Mouse (Mus musculus) limb, embryonic 12.5 days (tissue): ENCODE data around the gene Slmap. TPM values are rescaled to one million over a fixed set of nuclear protein-coding genes. Genes with fewer than 3 reads are reported as not detected.

Source experiments
- ATAC-seq: fragments of 200-750 bp; cut with Nextera tagmentation; 2 replicates; pipeline ENCODE4 v1.8.0; 2017; ENCODE audit warnings: low read depth, moderate TSS enrichment; ENCODE audit not compliant: insufficient number of reproducible peaks, insufficient read depth, low FRiP score, low TSS enrichment
- H3K27ac ChIP-seq: fragments of 300-500 bp; sonication (generic); 2 replicates; pipeline ENCODE4 v1.5.1; 2016; ENCODE audit warnings: mild to moderate bottlenecking, moderate library complexity
- H3K27me3 ChIP-seq: fragments of 300-500 bp; sonication (generic); 2 replicates; pipeline ENCODE4 v1.6.1; 2016; ENCODE audit warnings: mild to moderate bottlenecking, moderate library complexity
- H3K36me3 ChIP-seq: fragments of 300-500 bp; sonication (generic); 2 replicates; pipeline ENCODE4 v1.6.1; 2016; ENCODE audit warnings: mild to moderate bottlenecking, moderate library complexity
- H3K4me1 ChIP-seq: fragments of 300-500 bp; sonication (generic); replicated peaks from 2 replicates; pipeline ENCODE4 v1.6.1; 2016
- H3K4me2 ChIP-seq: fragments of 300-500 bp; sonication (generic); 2 replicates; pipeline ENCODE4 v1.6.1; 2016; ENCODE audit warnings: mild to moderate bottlenecking, moderate library complexity
- H3K4me3 ChIP-seq: fragments of 300-500 bp; sonication (generic); replicated peaks from 2 replicates; pipeline ENCODE4 v1.5.1; 2016; ENCODE audit warnings: mild to moderate bottlenecking
- H3K9ac ChIP-seq: fragments of 300-500 bp; sonication (generic); replicated peaks from 2 replicates; pipeline ENCODE4 v1.6.1; 2016; ENCODE audit warnings: mild to moderate bottlenecking, moderate library complexity
- H3K9me3 ChIP-seq: fragments of 300-500 bp; sonication (generic); 2 replicates; pipeline ENCODE4 v1.6.1; 2016; ENCODE audit warnings: mild to moderate bottlenecking, moderate library complexity
- WGBS: fragments of 180-500 bp; shearing (Covaris S2); methylation state at CpG from one replicate; pipeline ENCODE4 v1.1.7; 2016; 5-methylcytosine and 5-hydroxymethylcytosine counted together
- polyA plus RNA-seq: library from polyadenylated mRNA; unstranded; fragments of >200 nt; fragmentation: Nextera tagmentation; extraction: Ambion mirVana; gene quantifications from 2 replicates; pipeline ENCODE4 v1.2.1, GENCODE M21; 2016

The Slmap gene
- polyA plus RNA-seq, 1 experiment from 2014 or later = 23.5 TPM

DNA sequence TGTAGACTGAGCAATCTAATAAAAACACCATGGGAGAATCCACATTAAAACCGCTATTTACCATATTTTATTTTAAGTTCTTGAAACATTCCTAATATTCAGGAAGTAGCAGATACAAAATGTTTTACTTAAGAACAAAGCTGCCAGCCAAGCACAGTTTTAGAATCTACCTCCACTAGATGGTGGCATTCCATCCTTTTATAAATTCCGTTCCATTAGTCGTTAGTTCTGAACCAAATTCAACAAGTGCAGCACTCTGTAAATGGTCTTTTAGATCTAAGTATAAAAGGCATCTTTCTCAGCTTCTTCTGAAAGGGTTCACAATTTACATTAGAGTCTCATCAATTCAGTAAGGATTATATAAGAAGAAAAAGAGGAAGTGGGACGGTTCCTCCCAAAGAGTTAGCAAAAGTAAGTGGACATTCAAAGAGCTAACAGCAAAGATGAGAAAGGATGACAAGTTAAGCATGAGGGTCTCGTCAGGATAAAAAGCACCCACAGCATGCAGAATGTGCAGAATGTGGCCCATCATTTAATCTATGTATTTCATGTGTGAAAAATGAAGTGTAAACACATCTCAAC is 68.1 kb downstream of the Slmap start:
- ATAC-seq = no peak
- 83% methylated on average over 5 of the region's 5 CpGs for WGBS
- no peak overlapping the region for H3K27ac ChIP-seq
- H3K9me3 ChIP-seq = no peaks in the 10 kb centered on the region
- H3K4me1 ChIP-seq = no peaks in the 10 kb centered on the region
- H3K36me3 ChIP-seq = peaks cover 17% of the 10 kb centered on the region
- no peak overlapping the region for H3K4me3 ChIP-seq
- no peak overlapping the region for H3K9ac ChIP-seq
- no peak overlapping the region for H3K4me2 ChIP-seq
- no peaks in the 10 kb centered on the region for H3K27me3 ChIP-seq

DNA sequence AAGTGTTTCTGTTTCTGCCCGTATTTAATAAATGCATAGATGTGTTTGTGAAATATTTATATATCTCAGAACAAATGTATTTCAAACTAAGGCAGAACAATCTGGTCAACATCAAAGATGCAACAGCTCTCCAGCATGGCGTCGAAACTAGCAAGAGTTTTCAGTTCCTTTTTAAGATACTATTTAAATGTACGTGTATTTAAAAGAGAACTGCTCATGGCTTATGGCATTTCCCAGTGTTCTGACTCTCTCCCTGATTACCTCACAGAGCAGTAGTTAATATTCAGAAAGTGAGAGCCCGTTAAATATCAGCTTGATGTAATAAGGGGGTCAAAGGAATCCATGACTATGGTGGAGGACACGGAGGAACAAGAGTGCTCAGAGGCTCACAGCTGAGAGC is 68.8 kb downstream of the Slmap start:
- no peak overlapping the region for H3K4me2 ChIP-seq
- WGBS = 81% methylated on average over 6 of the region's 6 CpGs
- no peaks in the 10 kb centered on the region for H3K27me3 ChIP-seq
- H3K27ac ChIP-seq = no peak overlapping the region
- H3K36me3 ChIP-seq = peaks cover 24% of the 10 kb centered on the region
- H3K4me1 ChIP-seq = no peaks in the 10 kb centered on the region
- ATAC-seq = no peak
- no peak overlapping the region for H3K9ac ChIP-seq
- no peaks in the 10 kb centered on the region for H3K9me3 ChIP-seq
- H3K4me3 ChIP-seq = no peak overlapping the region

DNA sequence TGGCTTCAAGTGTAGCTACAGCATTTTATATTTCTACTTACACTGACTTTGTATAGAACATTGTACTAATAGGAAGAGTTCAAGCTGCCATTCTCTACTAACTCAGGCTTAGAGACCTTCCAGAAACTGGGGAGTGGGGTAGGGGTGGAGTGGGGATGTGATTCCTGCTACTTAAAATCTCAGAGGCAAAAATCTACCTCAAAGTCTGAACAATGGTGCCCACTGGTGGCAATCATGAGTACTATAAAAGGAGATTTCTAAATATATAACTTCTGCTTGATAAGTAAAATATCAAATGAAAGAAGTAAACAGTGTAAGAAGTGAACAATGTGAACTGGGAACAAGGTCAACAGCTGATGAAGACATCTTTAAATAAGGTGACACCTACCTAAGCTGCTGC is 75.2 kb downstream of the Slmap start:
- H3K4me2 ChIP-seq = no peak overlapping the region
- no peaks in the 10 kb centered on the region for H3K4me1 ChIP-seq
- H3K27me3 ChIP-seq = no peaks in the 10 kb centered on the region
- no peak overlapping the region for H3K4me3 ChIP-seq
- ATAC-seq = no peak
- peaks cover 46% of the 10 kb centered on the region for H3K36me3 ChIP-seq
- H3K9me3 ChIP-seq = no peaks in the 10 kb centered on the region
- no peak overlapping the region for H3K9ac ChIP-seq
- no peak overlapping the region for H3K27ac ChIP-seq

DNA sequence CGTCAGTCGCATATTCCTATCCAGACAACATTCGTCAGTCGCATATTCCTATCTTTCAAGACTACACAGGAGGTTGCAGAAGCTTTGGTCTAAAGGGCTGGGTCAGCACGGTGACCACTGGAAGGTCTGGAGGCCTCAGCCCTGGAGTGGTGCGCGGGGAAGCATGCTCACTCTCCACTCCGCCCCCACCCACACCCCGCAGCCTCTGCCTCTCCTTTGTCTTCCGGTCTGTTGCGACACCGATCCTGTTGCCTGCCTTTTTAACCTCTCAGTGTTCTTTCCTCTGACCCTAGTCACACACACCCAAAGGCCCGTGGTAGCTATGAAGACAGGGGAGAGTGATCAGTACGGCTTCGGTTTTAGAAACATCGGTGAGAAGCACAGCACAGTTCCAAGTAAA is 79.9 kb downstream of the Slmap start:
- Histone ChIP-seq H3K27ac (no peak overlapping the region), H3K36me3 (peaks cover 24% of the 10 kb centered on the region), H3K9ac (no peak overlapping the region), H3K27me3 (no peaks in the 10 kb centered on the region), H3K9me3 (no peaks in the 10 kb centered on the region), H3K4me3 (no peak overlapping the region), H3K4me2 (no peak overlapping the region), H3K4me1 (no peaks in the 10 kb centered on the region; the same call in 1 of the 2 replicates)
- no peak for ATAC-seq
- WGBS = 84% methylated on average over 16 of the region's 16 CpGs

DNA sequence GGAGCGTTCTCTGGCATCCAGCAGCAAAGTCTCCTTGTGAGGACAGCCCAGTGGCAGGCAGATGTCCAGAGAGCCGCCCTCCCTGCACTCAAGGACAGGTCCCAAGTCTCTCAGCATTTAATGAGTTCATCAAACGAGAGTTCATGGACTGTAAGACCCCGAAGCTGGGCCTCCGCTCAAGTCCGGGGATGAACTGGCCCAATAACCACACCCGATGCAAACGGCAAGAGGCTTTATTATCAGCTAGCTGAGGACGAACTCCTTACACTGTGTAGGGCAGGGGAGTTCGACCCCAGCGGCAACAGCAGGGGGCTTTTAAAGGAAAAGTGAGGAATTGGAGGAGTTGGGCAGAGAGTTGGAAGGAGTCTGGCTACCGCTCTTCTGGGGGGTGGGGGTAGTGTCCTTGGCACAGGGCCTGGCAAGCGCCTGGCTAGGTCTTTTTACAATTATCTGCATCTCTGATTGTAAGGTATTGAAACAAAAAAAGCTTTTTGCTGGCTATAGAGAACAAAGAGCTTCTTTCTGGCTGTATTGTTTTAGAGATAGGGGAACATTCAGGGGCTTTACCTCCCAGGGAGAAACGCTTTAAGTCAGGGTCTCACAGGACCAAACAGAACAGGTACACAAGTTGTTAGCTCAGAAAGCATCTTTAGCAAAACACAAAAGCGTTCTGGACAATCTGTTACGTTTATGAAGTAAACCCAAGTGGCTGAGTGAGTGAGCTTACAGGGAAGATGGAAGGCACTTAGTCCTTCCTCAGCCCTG is 84.5 kb downstream of the Slmap start:
- Histone ChIP-seq H3K9ac (no peak overlapping the region), H3K27me3 (no peaks in the 10 kb centered on the region), H3K9me3 (no peaks in the 10 kb centered on the region), H3K36me3 (peaks cover 12% of the 10 kb centered on the region), H3K4me3 (no peak overlapping the region), H3K4me2 (no peak overlapping the region), H3K27ac (no peak overlapping the region), H3K4me1 (no peaks in the 10 kb centered on the region; the same call in 1 of the 2 replicates)
- 49% methylated on average over 16 of the region's 16 CpGs for WGBS
- ATAC-seq = no peak

DNA sequence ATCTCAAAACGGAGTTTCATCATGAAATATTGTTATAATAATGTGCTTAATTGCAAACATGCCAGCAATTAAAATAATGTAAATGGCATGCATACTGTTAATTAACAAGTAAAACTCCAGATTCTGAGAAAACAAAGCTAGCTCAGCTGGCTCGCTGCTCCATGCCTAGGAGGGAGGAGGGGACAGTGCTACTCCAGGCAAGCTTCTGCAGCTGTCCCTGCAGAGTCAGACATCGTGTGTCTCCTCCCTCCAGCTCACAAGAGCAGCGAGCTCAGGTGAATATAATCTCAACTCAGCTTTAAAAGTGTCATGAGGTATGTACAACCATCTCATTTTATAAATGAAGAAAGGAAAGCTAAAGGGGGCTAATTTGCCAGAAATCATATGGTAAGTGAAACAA is 86.2 kb downstream of the Slmap start:
- H3K27me3 ChIP-seq = no peaks in the 10 kb centered on the region
- no peak for ATAC-seq

DNA sequence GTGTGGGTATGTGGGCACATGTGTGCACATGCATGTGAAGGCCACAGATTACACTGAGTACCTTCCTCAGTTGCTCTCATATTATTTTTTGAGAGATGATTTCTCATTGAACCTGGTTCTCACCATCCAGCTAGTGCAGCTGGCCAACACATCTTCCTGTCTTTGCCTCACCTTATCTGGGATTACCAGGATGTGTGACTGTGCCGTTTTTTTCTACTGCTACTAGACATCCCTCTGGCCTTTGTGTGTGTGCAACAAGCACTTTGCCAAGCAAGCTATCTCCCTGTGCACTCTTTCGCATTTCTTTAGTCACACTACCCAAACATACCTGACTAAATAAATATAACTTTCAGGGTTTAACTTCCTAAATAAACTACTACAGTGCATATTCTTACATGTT is 87.5 kb downstream of the Slmap start:
- ATAC-seq = no peak
- WGBS = 94% methylated on average over 2 of the region's 2 CpGs
- H3K27ac ChIP-seq = no peak overlapping the region
- no peak overlapping the region for H3K4me3 ChIP-seq
- H3K4me1 ChIP-seq = peaks cover 4% of the 10 kb centered on the region; the same call in 1 of the 2 replicates
- no peak overlapping the region for H3K9ac ChIP-seq
- H3K4me2 ChIP-seq = no peak overlapping the region
- no peaks in the 10 kb centered on the region for H3K27me3 ChIP-seq
- no peaks in the 10 kb centered on the region for H3K9me3 ChIP-seq
- 0 out of 2 replicates have a peak, but pooled peaks cover 2% of the 10 kb centered on the region for H3K36me3 ChIP-seq

More for the DNA sequence above, 86.2 kb downstream of the Slmap start:
- Histone ChIP-seq H3K27ac (no peak overlapping the region), H3K4me1 (no peaks in the 10 kb centered on the region; the same call in 1 of the 2 replicates), H3K4me2 (no peak overlapping the region), H3K4me3 (no peak overlapping the region), H3K9me3 (no peaks in the 10 kb centered on the region), H3K9ac (no peak overlapping the region), H3K36me3 (peaks cover 8% of the 10 kb centered on the region)
- WGBS = 74% methylated on average over 4 of the region's 4 CpGs

DNA sequence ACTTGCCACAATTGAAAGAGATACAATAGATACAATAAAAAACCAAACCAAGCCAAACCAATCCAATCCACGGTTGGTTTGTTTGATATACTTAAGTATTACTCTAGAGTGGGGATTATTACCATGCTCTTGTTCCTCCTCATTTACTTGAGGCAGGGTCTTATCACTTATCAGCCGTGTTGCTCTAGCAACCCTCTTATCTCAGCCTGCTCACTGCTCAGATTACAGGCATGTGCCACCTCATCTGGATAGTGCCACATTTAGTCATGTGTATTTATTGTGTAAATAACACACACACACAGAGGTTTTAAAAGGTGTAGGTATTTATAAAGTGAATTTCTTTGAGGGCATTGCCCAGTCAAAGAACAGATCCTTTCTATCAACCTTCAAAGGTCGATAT is 88.2 kb downstream of the Slmap start:
- Histone ChIP-seq H3K9me3 (no peaks in the 10 kb centered on the region), H3K27me3 (no peaks in the 10 kb centered on the region), H3K36me3 (0 out of 2 replicates have a peak, but pooled peaks cover 2% of the 10 kb centered on the region), H3K4me2 (no peak overlapping the region), H3K4me3 (no peak overlapping the region), H3K27ac (no peak overlapping the region), H3K9ac (no peak overlapping the region), H3K4me1 (peaks cover 4% of the 10 kb centered on the region; the same call in 1 of the 2 replicates)
- 85% methylated on average over 3 of the region's 3 CpGs for WGBS
- ATAC-seq = no peak

DNA sequence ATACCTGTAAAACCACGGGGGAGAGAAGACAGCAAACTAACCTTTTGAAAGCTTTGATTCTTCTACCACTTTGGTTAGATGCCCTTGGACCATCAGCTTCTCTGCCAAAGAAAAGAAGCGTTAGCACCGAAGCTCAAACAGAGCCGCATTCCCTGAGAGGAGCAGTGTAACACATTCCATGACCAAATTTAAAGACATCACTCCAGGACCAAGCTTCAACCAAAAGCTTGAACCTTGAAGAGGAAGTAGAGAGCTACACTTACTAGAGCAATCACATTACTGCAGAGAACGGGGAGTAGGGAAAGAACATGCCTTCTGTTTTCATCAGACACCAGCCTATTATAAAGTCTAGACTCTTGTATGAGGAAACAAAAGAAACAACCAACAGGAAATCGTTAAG is 92.2 kb downstream of the Slmap start:
- H3K9ac ChIP-seq = no peak overlapping the region
- H3K9me3 ChIP-seq = no peaks in the 10 kb centered on the region
- no peak overlapping the region for H3K4me2 ChIP-seq
- no peak for ATAC-seq
- H3K4me1 ChIP-seq = 0 out of 2 replicates have a peak, but pooled peaks cover 6% of the 10 kb centered on the region
- 0 out of 2 replicates have a peak overlapping the region, but pooled peaks have one; percentile 29 for H3K27ac ChIP-seq
- H3K36me3 ChIP-seq = peaks cover 6% of the 10 kb centered on the region
- H3K27me3 ChIP-seq = no peaks in the 10 kb centered on the region
- 75% methylated on average over 6 of the region's 6 CpGs for WGBS
- no peak overlapping the region for H3K4me3 ChIP-seq

DNA sequence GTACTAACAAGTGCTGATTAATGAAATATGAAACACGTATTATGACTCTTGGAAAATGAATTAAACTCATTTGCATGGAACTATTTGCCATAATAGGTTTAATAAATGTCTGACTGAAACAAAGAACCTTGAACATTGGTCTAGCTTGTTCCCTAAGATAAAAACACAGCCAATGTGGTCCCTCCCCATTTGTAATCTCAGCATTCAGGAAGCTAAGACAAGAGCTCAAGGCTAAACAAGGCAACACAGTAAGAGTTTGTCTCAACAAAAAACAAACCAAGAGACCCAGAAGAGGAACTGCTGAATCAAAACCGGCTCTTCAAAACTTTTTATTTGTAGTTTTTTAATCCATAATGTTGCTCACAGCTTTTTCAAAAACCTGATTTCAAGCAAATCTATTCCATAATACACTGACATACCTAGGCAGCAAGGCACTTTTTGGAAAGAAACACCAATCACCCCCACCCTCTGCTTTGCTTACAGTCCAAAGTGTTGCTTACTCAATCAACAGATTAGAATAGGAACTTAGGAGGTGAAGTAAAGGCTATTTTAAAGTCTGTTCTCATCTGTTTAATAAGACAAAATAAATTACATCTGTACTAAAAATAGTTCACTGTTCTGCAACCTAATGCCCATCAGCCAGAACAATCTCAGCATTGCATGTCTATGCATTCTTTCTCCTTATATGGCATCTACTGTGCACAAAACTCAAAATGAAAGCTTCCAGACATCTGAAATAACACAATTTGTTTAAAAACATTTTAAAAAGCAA is 93.5 kb downstream of the Slmap start:
- Histone ChIP-seq H3K9ac (no peak overlapping the region), H3K4me3 (no peak overlapping the region), H3K27ac (peak overlapping the region; percentile 9; the same call in 1 of the 2 replicates), H3K36me3 (peaks cover 13% of the 10 kb centered on the region), H3K9me3 (no peaks in the 10 kb centered on the region), H3K4me2 (no peak overlapping the region), H3K27me3 (no peaks in the 10 kb centered on the region), H3K4me1 (0 out of 2 replicates have a peak, but pooled peaks cover 6% of the 10 kb centered on the region)
- no peak for ATAC-seq
- WGBS = 88% methylated on average over 2 of the region's 2 CpGs

DNA sequence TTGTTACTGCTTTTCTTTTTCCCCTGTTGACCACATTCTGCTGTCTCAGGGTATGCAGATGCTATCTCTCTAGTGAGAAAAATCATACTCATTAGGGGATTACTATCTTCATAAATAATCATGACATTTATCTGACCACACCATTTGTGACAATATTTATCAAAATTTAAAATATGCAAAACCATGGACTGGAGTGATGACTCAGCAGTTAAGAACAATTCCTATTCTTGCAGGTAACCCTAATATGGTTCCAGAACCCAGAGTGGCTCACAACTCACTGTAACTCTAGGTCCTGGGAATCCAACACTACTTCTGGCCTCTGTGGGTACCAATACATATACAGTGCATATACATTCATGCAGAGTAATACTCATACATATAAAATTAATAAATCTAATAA is 94.7 kb downstream of the Slmap start:
- 0 out of 2 replicates have a peak, but pooled peaks cover 6% of the 10 kb centered on the region for H3K4me1 ChIP-seq
- H3K27me3 ChIP-seq = no peaks in the 10 kb centered on the region
- no peak overlapping the region for H3K4me2 ChIP-seq
- H3K9ac ChIP-seq = no peak overlapping the region
- H3K9me3 ChIP-seq = no peaks in the 10 kb centered on the region
- H3K4me3 ChIP-seq = no peak overlapping the region
- no peak for ATAC-seq
- H3K27ac ChIP-seq = no peak overlapping the region
- peaks cover 20% of the 10 kb centered on the region for H3K36me3 ChIP-seq
